Mouse (Mus musculus): ENCODE measurements around the gene Afmid.

DNA sequence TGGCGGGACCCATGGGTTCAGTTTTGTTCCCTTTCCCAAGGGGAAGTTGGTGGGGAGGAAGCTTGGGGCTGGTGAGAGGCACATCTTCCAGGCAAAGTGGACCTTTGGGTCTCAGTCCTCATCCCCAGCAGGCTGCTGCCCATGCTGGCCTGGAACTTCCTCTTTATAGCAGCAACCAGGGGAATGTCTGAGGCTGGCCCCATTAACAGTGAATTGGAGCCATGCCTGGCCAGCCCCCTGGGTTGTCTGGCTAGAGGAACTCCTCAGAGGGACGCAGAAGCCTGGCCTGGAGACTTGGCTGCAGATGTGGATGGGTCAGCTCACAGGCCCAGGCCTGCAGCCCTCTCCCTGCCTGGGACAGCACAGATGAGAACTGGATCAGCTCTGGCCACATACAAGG, 39.1 kb downstream of the Afmid start:
- no peak for TF ChIP-seq CTCF (IDR thresholded peaks at IDR 0.05; ENCODE audit: low read depth)
- no peak for TF ChIP-seq EP300 (IDR thresholded peaks at IDR 0.05; ENCODE audit: low read depth)
